Mouse (Mus musculus): ENCODE measurements around the gene Fam160a1. TPM values are rescaled to one million over a fixed set of nuclear protein-coding genes. Genes with fewer than 3 reads are reported as not detected.
A peak's percentile ranks its signal among the peaks of the same experiment; 100 is the strongest.

Fam160a1 gene
- polyA plus RNA-seq (2016; fragmentation: Nextera tagmentation; extraction: Ambion mirVana) = 0.58 and 0.59 TPM in 2 replicates

DNA sequence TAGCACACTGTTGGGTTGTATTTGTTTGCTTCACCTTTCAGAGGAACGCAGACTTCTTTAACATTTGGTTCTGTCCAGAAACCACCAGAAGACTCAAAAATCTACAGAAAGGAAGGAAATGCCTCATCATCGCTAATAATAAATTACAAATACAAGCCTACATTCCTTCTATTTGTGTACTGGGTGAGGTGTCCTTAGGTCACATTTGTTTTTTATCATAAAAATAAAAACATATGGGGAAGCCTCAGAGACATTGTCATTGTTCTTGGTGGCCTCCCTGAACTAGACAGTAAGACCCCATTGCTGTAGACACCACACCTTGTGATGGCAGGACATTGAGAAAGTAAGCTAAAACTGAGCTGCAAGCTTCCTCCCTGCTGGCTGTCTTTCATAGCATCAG lies at the start of gene Fam160a1:
Gene Fam160a1 (minus strand): TSS at position 101 of the 400 bp plus-strand sequence.
- ATAC-seq (ENCODE audit: low FRiP score) = no peak
- Histone ChIP-seq H3K9me3 (no peaks in the 10 kb centered on the region), H3K4me1 (no peaks in the 10 kb centered on the region), H3K4me2 (no peak within 1 kb of the TSS), H3K27ac (no peak within 1 kb of the TSS), H3K4me3 (replicated peaks) (no peak within 1 kb of the TSS), H3K9ac (no peak within 1 kb of the TSS), H3K27me3 (no peaks in the 10 kb centered on the region), H3K36me3 (replicated peaks) (no peaks in the 10 kb centered on the region)
- 93% methylated on average over 2 of the region's 2 CpGs for WGBS

DNA sequence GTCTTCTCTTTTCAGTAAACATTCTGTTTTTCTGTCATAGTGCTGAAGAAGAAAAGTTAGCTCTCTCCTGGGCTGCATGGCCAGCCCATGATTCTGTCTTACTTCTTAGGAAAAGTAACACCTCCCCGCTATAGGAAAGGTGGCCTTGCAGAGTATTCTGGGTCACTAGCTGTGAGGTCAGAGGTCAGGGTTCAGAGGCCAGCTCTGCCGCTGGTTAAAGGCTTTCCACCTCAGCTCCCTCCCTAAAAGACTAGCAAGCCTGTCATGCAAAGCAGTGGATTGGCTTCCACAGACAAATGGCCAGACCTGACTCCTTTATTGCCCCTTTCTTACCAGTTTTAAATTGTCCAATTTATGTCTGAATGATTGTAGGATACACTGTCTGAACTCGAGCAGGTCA lies 46.9 kb upstream of the Fam160a1 start:
- 15% methylated on average over 3 of the region's 3 CpGs for WGBS
- no peak overlapping the region for H3K9ac ChIP-seq
- no peak overlapping the region for H3K4me3 ChIP-seq (replicated peaks)
- H3K4me1 ChIP-seq = no peaks in the 10 kb centered on the region
- ATAC-seq (ENCODE audit: low FRiP score) = no peak
- no peak overlapping the region for H3K4me2 ChIP-seq
- no peaks in the 10 kb centered on the region for H3K9me3 ChIP-seq
- no peaks in the 10 kb centered on the region for H3K36me3 ChIP-seq (replicated peaks)
- no peaks in the 10 kb centered on the region for H3K27me3 ChIP-seq
- H3K27ac ChIP-seq = no peak overlapping the region

DNA sequence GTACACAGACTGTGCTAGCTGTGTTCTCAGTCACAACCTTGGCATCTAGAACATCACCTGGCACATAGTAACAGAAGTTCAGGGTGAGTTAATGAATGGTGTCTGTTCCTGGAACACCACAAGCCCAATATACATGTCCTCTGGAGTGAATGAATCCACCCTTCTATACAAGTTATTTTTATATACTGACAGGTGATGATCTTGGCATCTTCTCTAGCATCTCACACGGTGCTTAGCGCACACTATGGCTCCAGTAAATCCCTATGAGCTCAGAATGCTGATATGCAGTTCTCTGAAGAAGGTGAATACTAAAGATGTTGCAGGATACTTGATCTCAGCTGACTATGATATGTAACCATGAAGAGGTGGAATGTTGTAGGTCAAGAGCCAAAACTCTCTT lies 45.8 kb upstream of the Fam160a1 start:
- no peak for ATAC-seq (ENCODE audit: low FRiP score)
- Histone ChIP-seq H3K4me3 (replicated peaks) (no peak overlapping the region), H3K4me2 (no peak overlapping the region), H3K4me1 (no peaks in the 10 kb centered on the region), H3K27ac (no peak overlapping the region), H3K9me3 (no peaks in the 10 kb centered on the region), H3K27me3 (no peaks in the 10 kb centered on the region), H3K9ac (no peak overlapping the region), H3K36me3 (replicated peaks) (no peaks in the 10 kb centered on the region)
- WGBS = 87% methylated on average over 2 of the region's 2 CpGs

DNA sequence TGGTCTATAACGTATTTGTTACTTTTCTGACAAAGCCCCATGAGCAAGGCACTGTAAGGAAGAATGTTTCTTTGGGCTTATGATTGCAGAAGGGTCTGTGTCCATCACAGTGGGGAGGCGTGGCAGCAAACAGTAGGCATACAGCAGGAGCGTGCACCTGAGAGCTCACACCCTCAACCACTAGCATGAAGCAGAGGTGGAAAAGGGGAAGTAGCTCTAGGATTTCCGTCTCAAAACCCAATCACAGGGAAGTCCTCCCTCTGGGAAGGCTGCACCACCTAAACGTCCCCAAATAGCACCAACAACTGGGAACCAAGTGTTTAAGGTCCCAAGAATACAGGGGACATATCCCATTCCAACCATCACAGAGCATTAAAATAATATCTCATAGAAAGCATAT lies 43.9 kb upstream of the Fam160a1 start:
- H3K27ac ChIP-seq = no peak overlapping the region
- 87% methylated on average over 5 of the region's 5 CpGs for WGBS
- no peak overlapping the region for H3K4me2 ChIP-seq
- no peaks in the 10 kb centered on the region for H3K9me3 ChIP-seq
- H3K4me1 ChIP-seq = no peaks in the 10 kb centered on the region
- no peak for ATAC-seq (ENCODE audit: low FRiP score)
- H3K27me3 ChIP-seq = no peaks in the 10 kb centered on the region
- no peak overlapping the region for H3K4me3 ChIP-seq (replicated peaks)
- no peak overlapping the region for H3K9ac ChIP-seq
- H3K36me3 ChIP-seq (replicated peaks) = no peaks in the 10 kb centered on the region

DNA sequence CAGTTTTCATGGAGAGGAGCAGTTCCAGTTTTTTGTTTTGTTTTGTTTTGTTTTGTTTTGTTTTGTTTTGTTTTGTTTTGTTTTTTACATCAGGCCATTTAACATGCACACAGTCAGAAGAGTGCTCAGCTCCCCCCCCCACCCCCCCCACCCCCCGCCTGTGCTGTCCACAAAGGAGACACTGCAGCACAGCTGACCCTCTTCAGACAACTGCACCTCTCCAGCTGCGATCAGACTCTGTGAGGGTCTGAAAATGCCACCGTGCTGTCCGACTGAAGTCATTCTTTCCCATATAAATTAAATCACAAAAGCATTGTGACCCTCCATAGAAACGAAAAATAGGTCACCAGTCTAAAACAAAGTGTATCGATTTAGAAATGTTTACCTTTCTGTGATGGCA lies 42.2 kb upstream of the Fam160a1 start:
- Histone ChIP-seq H3K4me3 (replicated peaks) (no peak overlapping the region), H3K36me3 (replicated peaks) (no peaks in the 10 kb centered on the region), H3K27me3 (no peaks in the 10 kb centered on the region), H3K9ac (no peak overlapping the region), H3K4me1 (no peaks in the 10 kb centered on the region; the same call in 1 of the 2 replicates), H3K27ac (no peak overlapping the region), H3K4me2 (no peak overlapping the region), H3K9me3 (no peaks in the 10 kb centered on the region)
- no peak for ATAC-seq (ENCODE audit: low FRiP score)
- WGBS = 80% methylated on average over 6 of the region's 6 CpGs

DNA sequence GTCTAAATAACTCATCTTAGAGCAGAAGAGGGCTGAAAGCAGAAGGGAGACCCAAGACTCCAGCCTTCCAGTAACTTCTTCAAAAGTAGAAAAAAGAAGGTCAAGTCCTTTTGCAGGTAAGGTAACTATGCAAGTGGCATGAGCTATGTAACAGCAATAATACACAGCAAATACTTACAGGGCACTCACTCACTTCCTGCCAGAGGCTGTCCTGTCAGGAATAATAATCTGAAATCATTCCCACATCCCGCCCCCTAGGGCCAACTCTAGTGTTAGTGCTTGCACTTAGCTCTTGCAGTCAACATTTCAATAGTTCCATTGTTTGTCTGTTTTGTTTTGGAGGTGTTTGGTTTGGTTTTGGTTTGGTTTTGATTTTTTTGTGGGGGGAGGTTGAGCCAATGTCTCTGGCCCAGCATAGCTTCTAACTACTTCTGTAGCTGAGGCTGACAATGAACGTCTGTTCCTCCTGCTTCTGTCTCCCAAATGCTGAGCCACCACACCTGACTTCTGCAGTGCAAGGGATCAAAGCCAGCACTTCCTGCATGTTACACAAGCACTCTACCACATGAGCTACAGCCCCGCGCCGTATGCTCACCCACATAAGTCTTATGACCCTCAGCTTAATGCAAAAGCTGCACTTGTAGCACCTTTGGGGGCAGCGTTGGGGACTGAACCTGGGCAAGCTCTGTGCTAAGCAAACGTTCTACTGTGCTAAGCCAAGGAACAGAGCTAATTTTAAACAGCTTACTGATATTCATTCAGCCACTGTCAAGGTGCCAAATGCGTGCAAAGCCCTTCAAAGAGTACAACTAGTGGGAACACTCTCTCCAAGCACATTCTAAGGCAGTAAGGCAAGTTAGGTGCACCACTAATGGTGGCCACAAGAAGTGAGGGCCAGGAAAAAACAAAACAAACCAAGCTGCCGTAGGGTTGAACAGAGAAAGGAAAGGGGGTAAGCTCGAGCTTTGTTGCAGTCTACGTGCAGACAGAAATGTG lies 41.3 kb upstream of the Fam160a1 start:
- Histone ChIP-seq H3K4me2 (no peak overlapping the region), H3K9me3 (no peaks in the 10 kb centered on the region), H3K27ac (no peak overlapping the region), H3K27me3 (no peaks in the 10 kb centered on the region), H3K4me1 (peaks cover 3% of the 10 kb centered on the region; the same call in 1 of the 2 replicates), H3K36me3 (replicated peaks) (no peaks in the 10 kb centered on the region), H3K9ac (no peak overlapping the region), H3K4me3 (replicated peaks) (no peak overlapping the region)
- no peak for ATAC-seq (ENCODE audit: low FRiP score)
- WGBS = 79% methylated on average over 11 of the region's 11 CpGs

DNA sequence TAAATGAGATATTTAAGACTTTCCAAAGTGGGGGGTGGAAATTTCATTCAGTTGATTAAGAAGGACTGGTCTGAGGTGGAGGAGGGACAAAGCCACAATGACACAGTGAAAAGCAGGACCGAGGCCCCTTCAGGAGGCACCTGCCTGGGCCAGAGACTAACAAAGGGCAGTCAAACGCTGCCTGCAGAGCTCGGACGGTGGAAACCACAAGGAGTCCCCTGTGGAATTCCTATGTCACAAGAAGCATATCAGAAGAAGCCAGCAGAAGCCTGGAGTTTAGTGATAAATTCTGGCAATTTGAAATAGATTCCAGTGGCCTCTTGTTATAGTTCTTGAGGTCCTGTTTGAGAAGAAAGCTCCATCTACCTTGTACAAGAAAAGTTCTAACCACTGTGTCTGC lies 40.0 kb upstream of the Fam160a1 start:
- H3K4me3 ChIP-seq (replicated peaks) = no peak overlapping the region

DNA sequence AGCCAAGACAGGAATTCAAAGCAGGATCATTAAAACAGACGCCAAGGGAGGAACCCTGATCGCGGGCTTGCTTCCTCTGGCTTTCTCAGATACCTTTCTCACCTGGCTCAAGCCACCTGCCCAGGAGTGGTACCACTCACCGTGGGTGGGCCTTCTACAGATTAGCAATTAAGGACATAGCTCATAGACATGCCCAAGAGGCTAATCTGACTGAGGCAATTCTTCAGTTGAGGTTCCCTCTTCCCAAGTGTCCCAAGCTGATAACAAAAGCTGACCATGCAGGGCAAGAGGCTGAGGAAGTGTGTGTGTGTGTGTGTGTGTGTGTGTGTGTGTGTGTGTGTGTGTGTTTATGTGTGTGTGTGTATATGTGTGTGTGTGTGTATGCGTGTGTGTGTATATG lies 38.9 kb upstream of the Fam160a1 start:
- WGBS = 85% methylated on average over 5 of the region's 5 CpGs
- ATAC-seq (ENCODE audit: low FRiP score) = no peak

More for the DNA sequence above, 40.0 kb upstream of the Fam160a1 start:
- no peak for ATAC-seq (ENCODE audit: low FRiP score)
- no peak overlapping the region for H3K4me2 ChIP-seq
- H3K9me3 ChIP-seq = no peaks in the 10 kb centered on the region
- no peak overlapping the region for H3K27ac ChIP-seq
- peaks cover 3% of the 10 kb centered on the region; the same call in 1 of the 2 replicates for H3K4me1 ChIP-seq
- 13% methylated on average over 4 of the region's 4 CpGs for WGBS
- no peaks in the 10 kb centered on the region for H3K27me3 ChIP-seq
- no peaks in the 10 kb centered on the region for H3K36me3 ChIP-seq (replicated peaks)
- no peak overlapping the region for H3K9ac ChIP-seq

DNA sequence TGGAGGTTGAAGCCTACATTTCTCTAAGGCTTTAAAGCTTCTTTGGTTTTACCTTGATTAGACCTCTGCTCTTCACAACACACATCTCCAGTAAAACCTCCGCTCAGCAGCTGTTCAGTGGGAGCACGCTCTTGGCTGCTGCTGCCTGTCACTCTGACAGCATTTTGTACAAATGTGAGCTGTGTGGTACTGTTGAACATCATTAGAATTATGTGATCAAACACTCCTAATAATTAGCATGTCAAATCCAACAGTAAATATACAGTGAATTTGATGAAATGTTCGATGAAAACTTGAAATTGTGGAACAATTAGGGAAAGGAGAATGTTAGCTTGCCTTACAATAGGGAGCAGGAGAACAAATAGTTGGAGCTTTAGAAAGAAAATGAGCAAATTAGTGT lies 38.0 kb upstream of the Fam160a1 start:
- no peak overlapping the region for H3K4me2 ChIP-seq
- H3K27me3 ChIP-seq = no peaks in the 10 kb centered on the region
- H3K9ac ChIP-seq = no peak overlapping the region
- H3K27ac ChIP-seq = no peak overlapping the region
- H3K36me3 ChIP-seq (replicated peaks) = no peaks in the 10 kb centered on the region
- H3K4me1 ChIP-seq = peaks cover 3% of the 10 kb centered on the region; the same call in 1 of the 2 replicates
- ATAC-seq (ENCODE audit: low FRiP score) = no peak
- 66% methylated on average over 3 of the region's 3 CpGs for WGBS
- H3K4me3 ChIP-seq (replicated peaks) = no peak overlapping the region
- no peaks in the 10 kb centered on the region for H3K9me3 ChIP-seq

More for the DNA sequence above, 38.9 kb upstream of the Fam160a1 start:
- H3K4me3 ChIP-seq (replicated peaks) = no peak overlapping the region
- H3K27me3 ChIP-seq = no peaks in the 10 kb centered on the region
- no peak overlapping the region for H3K4me2 ChIP-seq
- peaks cover 3% of the 10 kb centered on the region; the same call in 1 of the 2 replicates for H3K4me1 ChIP-seq
- no peaks in the 10 kb centered on the region for H3K9me3 ChIP-seq
- H3K36me3 ChIP-seq (replicated peaks) = no peaks in the 10 kb centered on the region
- no peak overlapping the region for H3K27ac ChIP-seq
- no peak overlapping the region for H3K9ac ChIP-seq

DNA sequence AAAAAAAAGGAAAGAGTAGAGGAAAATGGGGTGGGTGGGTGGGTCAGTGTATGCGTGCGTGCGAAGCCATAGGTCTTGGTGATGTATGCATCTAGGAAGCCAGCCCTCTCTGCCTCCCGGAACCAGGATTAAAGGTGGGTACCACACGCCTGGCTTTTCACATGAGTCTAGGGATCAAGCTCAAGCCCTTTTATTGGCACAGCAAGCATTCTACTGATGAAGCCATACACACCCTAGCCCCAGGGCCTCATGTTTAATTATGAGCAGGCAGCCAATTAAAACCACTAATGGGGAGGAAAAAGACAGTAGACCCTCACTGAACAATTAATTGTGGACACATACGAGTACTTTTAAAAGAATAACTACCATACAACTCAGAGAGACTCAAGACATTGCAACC lies 37.1 kb upstream of the Fam160a1 start:
- H3K27me3 ChIP-seq = no peaks in the 10 kb centered on the region

DNA sequence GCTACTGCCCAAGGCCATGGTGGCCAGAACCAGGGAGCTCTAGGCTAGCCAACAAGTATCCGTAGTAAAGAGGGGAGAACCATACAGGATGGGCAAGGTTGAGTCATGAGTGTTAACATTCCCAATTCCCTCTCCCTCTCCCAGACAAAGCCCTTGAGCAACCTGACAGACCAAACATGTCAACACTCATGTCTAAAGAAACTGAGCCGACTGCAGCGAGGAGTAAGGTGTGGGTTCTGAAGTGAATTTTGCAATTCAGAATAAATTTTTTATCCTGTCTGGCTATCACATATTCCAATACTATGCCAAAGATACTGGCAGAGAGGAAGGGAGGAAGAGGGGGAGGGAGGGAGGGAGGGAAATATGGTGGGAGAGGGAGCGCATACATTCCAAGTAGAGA lies 36.6 kb upstream of the Fam160a1 start:
- Histone ChIP-seq H3K4me1 (peaks cover 3% of the 10 kb centered on the region; the same call in 1 of the 2 replicates), H3K27ac (no peak overlapping the region), H3K36me3 (replicated peaks) (no peaks in the 10 kb centered on the region), H3K9me3 (no peaks in the 10 kb centered on the region), H3K4me2 (no peak overlapping the region), H3K27me3 (no peaks in the 10 kb centered on the region), H3K4me3 (replicated peaks) (no peak overlapping the region), H3K9ac (no peak overlapping the region)
- no peak for ATAC-seq (ENCODE audit: low FRiP score)
- 88% methylated on average over 4 of the region's 4 CpGs for WGBS

More for the DNA sequence above, 37.1 kb upstream of the Fam160a1 start:
- peaks cover 3% of the 10 kb centered on the region; the same call in 1 of the 2 replicates for H3K4me1 ChIP-seq
- no peak overlapping the region for H3K9ac ChIP-seq
- peak; percentile 51; the same call in 1 of the 2 replicates for ATAC-seq (ENCODE audit: low FRiP score)
- H3K9me3 ChIP-seq = no peaks in the 10 kb centered on the region
- WGBS = 51% methylated on average over 6 of the region's 6 CpGs
- H3K36me3 ChIP-seq (replicated peaks) = no peaks in the 10 kb centered on the region
- H3K4me2 ChIP-seq = no peak overlapping the region
- H3K27ac ChIP-seq = no peak overlapping the region
- no peak overlapping the region for H3K4me3 ChIP-seq (replicated peaks)

DNA sequence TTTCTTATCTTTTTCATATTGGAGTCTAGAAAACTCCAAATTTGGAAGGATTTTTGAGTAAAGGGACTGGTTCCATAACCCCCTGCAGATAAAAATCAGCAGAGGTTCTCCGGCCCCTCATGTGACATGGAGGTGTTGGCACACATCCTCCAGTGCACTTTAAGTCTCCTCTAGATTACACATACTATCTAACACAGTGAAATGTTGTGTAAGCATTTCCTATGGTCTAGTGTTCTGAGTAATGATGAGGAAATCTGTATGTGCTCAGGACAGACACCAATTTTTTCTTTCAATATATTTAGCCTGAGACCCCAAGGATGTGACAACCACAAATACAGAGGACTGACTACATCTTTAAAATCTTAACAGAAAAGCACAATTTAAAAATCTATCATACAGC lies 33.0 kb upstream of the Fam160a1 start:
- ATAC-seq (ENCODE audit: low FRiP score) = no peak
- 92% methylated on average over 1 of the region's 1 CpGs for WGBS
- no peak overlapping the region for H3K27ac ChIP-seq
- H3K9me3 ChIP-seq = no peaks in the 10 kb centered on the region
- no peak overlapping the region for H3K4me2 ChIP-seq
- no peaks in the 10 kb centered on the region for H3K36me3 ChIP-seq (replicated peaks)
- no peak overlapping the region for H3K9ac ChIP-seq
- H3K4me1 ChIP-seq = peaks cover 3% of the 10 kb centered on the region; the same call in 1 of the 2 replicates
- H3K4me3 ChIP-seq (replicated peaks) = no peak overlapping the region
- no peaks in the 10 kb centered on the region for H3K27me3 ChIP-seq
